ENCODE assay signal across 1 mouse cellular context in genomic region chr11:66966500-66967116, GRCm38 (mm10).
TF ChIP-seq lines count a peak whose summit lies in the region.

No protein-coding gene starts in this region.

TF ChIP-seq in ES-E14, 5 proteins besides CTCF, POLR2A, EP300 and RAD21:
- TF ChIP-seq CHD2 (IDR thresholded peaks at IDR 0.05; ENCODE audit: low read depth, low read length) (no peak), ZC3H11A (IDR thresholded peaks at IDR 0.05; ENCODE audit: borderline replicate concordance, low read depth, low read length) (no peak), MAFK (IDR thresholded peaks at IDR 0.05; ENCODE audit: insufficient read depth, low read depth, low read length) (no peak), ZNF384 (IDR thresholded peaks at IDR 0.05; ENCODE audit: low read depth, low read length) (no peak), HCFC1 (IDR thresholded peaks at IDR 0.05; ENCODE audit: borderline replicate concordance, insufficient read depth, low read length) (no peak)
